Mouse (Mus musculus) embryonic facial prominence, embryonic 14.5 days (tissue): ENCODE data around the gene Mob3a. TPM values are rescaled to one million over a fixed set of nuclear protein-coding genes. Genes with fewer than 3 reads are reported as not detected.

Experiments used
- ATAC-seq: fragments of 200-750 bp; cut with Nextera tagmentation; 2 replicates; pipeline ENCODE4 v1.8.0; 2017; ENCODE audit warnings: low read depth, moderate number of reproducible peaks, moderate TSS enrichment
- DNase-seq: peaks from one replicate; pipeline ENCODE4 v3.0.0-alpha.2; 2015; ENCODE audit warnings: low spot score
- H3K27ac ChIP-seq: fragments of 300-500 bp; sonication (generic); replicated peaks from 2 replicates; pipeline ENCODE4 v1.5.1; 2014; ENCODE audit warnings: low read depth, mild to moderate bottlenecking, low read length, moderate library complexity
- H3K27me3 ChIP-seq: fragments of 300-500 bp; sonication (generic); replicated peaks from 2 replicates; pipeline ENCODE4 v1.6.1; 2014; ENCODE audit warnings: low read length; ENCODE audit not compliant: control insufficient read depth, insufficient read depth
- H3K36me3 ChIP-seq: fragments of 300-500 bp; sonication (generic); 2 replicates; pipeline ENCODE4 v1.6.1; 2014; ENCODE audit warnings: low read length, mixed read lengths; ENCODE audit not compliant: control insufficient read depth, insufficient read depth
- H3K4me1 ChIP-seq: fragments of 300-500 bp; sonication (generic); 2 replicates; pipeline ENCODE4 v1.6.1; 2014; ENCODE audit warnings: antibody characterized with exemption, low read length; ENCODE audit not compliant: control insufficient read depth, insufficient read depth
- H3K4me2 ChIP-seq: fragments of 300-500 bp; sonication (generic); 2 replicates; pipeline ENCODE4 v1.6.1; 2014; ENCODE audit warnings: low read depth, mild to moderate bottlenecking, low read length, moderate library complexity, mixed read lengths
- H3K4me3 ChIP-seq: fragments of 300-500 bp; sonication (generic); 2 replicates; pipeline ENCODE4 v1.5.1; 2014; ENCODE audit warnings: low read depth, mild to moderate bottlenecking, low read length
- H3K9ac ChIP-seq: fragments of 300-500 bp; sonication (generic); 2 replicates; pipeline ENCODE4 v1.6.1; 2014; ENCODE audit warnings: low read depth, mild to moderate bottlenecking, low read length, moderate library complexity, mixed read lengths
- H3K9me3 ChIP-seq: fragments of 300-500 bp; sonication (generic); 2 replicates; pipeline ENCODE4 v1.6.1; 2016; ENCODE audit warnings: low read length; ENCODE audit not compliant: control insufficient read depth
- WGBS: fragments of 180-500 bp; shearing (Covaris S2); extraction: QIAGEN DNeasy Blood & Tissue Kit; methylation state at CpG from one replicate; pipeline ENCODE4 v1.1.7; 2014; 5-methylcytosine and 5-hydroxymethylcytosine counted together
- polyA plus RNA-seq: library from polyadenylated mRNA; unstranded; fragments of >200 nt; fragmentation: Nextera tagmentation; extraction: Ambion mirVana; gene quantifications from 2 replicates; pipeline ENCODE4 v1.2.1, GENCODE M21; 2014

Mob3a gene
- polyA plus RNA-seq, 1 experiment from 2014 or later, result 31.2 TPM

DNA sequence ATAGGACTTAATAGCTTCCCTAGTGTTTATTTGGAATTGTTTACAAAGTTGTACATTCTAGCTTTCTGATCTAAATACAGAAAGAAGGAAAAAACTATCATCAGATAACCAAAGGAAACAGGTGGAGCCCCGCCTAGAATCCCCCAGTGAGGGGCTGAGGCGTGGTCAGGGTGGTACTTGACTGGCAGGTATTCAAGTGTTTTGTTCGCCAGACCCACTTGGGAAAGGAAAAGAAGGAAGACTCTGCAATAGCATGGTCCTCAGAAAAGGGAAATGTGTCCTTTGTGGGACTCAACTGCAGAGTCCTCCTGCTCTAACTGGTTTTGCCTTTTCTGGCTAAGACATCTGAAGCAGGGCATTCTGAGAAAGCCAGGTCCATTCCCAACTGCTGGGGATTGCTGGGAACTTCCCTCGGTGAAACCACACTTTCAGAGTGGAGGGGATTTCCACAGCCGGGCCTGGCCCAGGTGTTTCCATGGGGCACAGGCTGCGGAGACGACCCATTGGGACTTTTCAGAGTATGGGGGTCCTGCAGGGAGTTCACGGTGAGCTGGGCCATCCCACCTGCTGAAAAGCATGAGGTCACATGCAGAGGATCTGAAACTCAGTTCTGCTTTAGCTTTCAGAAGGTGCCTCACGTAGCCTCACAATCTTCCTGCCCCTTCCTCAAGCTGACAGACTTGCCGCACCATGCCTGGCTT is 5.8 kb downstream of the Mob3a start:
- Histone ChIP-seq H3K4me2 (no peak overlapping the region), H3K9ac (0 out of 2 replicates have a peak overlapping the region, but pooled peaks have one; percentile 26), H3K36me3 (peaks cover 34% of the 10 kb centered on the region), H3K4me1 (peaks cover 10% of the 10 kb centered on the region), H3K9me3 (no peaks in the 10 kb centered on the region), H3K4me3 (no peak overlapping the region), H3K27me3 (no peaks in the 10 kb centered on the region), H3K27ac (peak overlapping the region; percentile 50)
- DNase-seq (no peak), ATAC-seq (no peak)
- 60% methylated on average over 10 of the region's 10 CpGs for WGBS

DNA sequence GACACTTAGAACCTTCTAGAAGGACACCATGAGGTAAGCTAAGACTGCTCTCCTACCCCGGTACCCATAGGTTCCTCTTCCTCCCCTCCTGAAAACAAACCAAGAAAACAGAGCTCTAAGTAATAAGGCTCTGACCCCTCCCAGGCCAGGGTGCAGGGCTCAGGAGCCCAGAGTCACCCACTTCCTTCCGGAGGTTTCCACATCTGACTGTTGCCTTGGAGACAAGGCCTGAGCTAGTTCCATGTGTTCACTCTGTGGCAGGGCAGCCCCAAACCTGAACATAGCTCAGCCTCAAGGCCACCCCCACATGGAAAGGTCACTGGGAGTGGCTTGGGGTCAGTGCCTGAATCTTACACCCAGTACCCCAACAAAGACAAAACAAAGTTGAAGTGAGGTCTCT is 6.6 kb downstream of the Mob3a start:
- ATAC-seq (no peak), DNase-seq (no peak)
- Histone ChIP-seq H3K36me3 (peaks cover 42% of the 10 kb centered on the region), H3K4me3 (no peak overlapping the region), H3K9me3 (no peaks in the 10 kb centered on the region), H3K4me1 (peaks cover 4% of the 10 kb centered on the region), H3K27me3 (no peaks in the 10 kb centered on the region), H3K9ac (no peak overlapping the region), H3K27ac (no peak overlapping the region), H3K4me2 (no peak overlapping the region; the same call in 1 of the 2 replicates)
- 74% methylated on average over 2 of the region's 2 CpGs for WGBS

DNA sequence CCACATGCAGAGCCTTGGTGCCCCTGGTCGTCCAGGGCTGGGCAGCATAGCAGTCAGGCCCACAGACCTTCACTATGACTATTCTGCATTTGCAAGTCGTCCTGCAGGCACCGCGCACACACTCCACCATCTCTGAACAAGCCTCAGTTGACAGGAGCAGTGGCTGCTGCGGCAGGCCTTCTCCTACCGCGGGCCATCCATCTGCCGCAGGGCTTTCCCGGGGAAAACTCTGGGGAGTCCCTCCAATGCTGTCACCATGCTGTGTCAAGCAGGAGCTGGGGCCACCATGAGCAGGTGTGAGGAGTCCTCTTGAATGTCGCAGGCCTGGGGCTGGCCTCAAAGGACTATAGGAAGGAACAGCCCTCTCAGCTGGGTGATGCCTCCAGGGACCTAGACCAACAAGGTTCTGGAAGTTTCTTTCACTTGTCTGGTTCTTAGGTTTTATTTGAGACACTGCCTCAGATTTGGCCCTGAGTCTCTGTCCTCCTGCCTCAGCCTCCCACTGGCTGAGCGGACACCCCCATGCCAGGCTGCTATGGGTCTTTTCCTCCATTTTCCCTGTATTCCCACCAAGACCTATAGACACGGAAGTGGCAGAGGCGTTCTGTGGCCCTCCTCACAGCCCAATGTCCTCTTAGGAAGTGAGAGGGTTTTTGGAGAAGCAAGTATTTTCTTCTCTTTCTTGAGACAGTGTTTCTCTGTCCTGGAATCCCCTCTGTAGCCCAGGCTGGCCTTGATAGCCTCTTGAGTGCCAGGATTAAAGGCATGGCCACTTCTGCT is 7.4 kb downstream of the Mob3a start:
- no peak overlapping the region for H3K27ac ChIP-seq
- 90% methylated on average over 13 of the region's 13 CpGs for WGBS
- peaks cover 50% of the 10 kb centered on the region for H3K36me3 ChIP-seq

DNA sequence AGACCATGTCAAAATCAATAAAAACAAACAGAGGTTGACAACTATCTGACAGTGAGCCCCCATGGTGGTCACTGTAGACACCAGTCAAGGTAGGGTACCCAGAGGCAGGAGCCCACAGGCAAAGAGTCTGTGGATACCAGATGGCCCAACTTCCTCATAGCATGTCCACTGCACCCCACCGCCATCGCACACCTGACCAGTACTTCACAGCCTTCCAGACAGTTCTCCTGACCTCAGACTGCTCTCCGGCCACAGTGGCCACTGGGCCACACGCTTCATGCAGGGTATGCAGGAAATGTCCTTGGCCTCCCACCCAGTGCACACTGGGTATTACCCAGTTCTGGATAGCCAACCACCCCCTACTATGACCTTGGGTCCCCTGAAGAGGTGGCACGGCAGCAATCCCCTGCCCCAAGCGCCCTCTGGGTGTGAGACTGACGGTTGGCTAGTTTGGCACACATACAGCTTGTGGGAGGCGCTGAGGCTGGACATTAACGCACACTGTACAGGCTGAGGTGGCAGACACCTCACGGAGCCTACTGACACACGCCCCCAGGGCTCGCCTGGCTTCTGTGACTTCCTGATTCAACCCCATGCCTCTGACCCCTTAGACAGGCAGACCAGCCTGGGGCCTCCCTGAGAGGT is 8.3 kb downstream of the Mob3a start:
- H3K27ac ChIP-seq, result no peak overlapping the region
- no peaks in the 10 kb centered on the region for H3K27me3 ChIP-seq
- H3K36me3 ChIP-seq, result peaks cover 58% of the 10 kb centered on the region
- H3K9ac ChIP-seq, result peak overlapping the region; percentile 25; the same call in 1 of the 2 replicates
- no peak for ATAC-seq
- DNase-seq, result no peak
- H3K4me1 ChIP-seq, result no peaks in the 10 kb centered on the region
- no peak overlapping the region for H3K4me3 ChIP-seq
- H3K9me3 ChIP-seq, result no peaks in the 10 kb centered on the region
- H3K4me2 ChIP-seq, result no peak overlapping the region
- 91% methylated on average over 9 of the region's 12 CpGs for WGBS

More for the DNA sequence above, 7.4 kb downstream of the Mob3a start:
- DNase-seq (no peak), ATAC-seq (no peak)
- Histone ChIP-seq H3K27me3 (no peaks in the 10 kb centered on the region), H3K4me1 (no peaks in the 10 kb centered on the region), H3K4me3 (no peak overlapping the region), H3K4me2 (no peak overlapping the region), H3K9ac (no peak overlapping the region), H3K9me3 (no peaks in the 10 kb centered on the region)

DNA sequence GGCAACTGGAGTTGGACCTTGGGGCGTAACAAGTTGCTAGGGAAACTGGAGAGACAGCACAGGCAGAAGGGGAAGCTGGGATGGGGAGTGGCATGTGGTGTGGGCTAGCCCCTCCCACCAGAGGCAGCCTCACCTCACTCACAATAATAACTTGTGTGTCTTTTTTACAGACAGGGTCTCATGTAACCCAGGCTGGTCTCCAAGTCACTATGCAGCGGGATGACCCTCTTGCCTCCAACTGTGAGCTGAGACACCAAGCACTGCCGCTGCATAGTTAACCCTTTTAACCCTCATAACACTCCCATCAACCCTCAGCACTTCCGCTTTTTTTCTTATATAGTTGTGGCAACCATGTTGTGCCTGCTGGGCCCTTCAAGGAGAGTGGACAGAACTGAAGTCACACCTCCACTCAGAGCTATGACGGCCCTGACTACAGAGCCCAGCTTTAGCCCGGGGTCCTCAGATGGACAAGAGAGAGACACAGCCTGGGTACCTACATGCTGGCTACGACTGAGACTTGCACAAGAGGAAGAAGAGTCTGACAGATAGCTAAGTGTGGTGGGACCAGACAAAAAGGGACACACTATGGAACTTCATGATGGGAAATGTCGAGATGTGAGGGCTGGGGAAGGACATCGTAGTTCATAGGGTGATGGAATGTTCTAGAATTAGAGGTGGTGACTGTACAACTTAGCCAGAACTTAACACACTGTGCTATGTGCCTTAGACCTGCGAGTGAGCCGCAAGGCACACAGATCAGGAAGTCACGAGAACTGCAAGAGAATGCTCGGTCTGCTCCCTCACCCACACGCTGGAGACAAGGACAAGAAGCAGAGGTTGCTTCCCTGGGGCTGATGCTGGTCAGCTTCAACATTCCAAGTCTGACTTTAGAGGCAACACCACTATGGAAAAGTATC is 9.3 kb downstream of the Mob3a start:
- no peak overlapping the region for H3K27ac ChIP-seq
- peaks cover 53% of the 10 kb centered on the region for H3K36me3 ChIP-seq
- WGBS, result 81% methylated on average over 14 of the region's 14 CpGs
- no peaks in the 10 kb centered on the region for H3K27me3 ChIP-seq
- no peak overlapping the region for H3K4me3 ChIP-seq
- 0 out of 2 replicates have a peak overlapping the region, but pooled peaks have one; percentile 22 for H3K9ac ChIP-seq
- no peaks in the 10 kb centered on the region for H3K4me1 ChIP-seq
- no peak for ATAC-seq
- DNase-seq, result no peak
- H3K4me2 ChIP-seq, result no peak overlapping the region
- H3K9me3 ChIP-seq, result no peaks in the 10 kb centered on the region

DNA sequence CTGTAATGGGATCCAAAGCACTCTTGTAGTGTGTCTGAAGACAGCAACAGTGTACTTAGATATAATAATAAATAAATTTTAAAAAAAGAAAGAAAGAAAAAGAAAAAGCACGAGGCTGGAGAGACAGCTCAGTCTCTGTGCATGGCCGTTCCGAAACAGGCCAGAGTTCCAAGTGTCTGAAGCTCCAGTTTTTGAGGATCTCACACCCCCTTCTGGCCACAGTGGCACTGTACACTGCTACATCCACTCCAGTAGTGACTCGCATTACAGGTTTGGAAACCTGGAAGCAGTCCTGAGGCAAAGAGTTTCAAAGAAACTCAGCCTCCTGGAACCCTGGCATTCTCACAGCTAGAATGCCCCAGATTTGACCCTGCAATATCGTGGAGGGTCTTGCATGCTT is 13.9 kb downstream of the Mob3a start:
- Histone ChIP-seq H3K4me2 (no peak overlapping the region), H3K4me1 (no peaks in the 10 kb centered on the region), H3K4me3 (no peak overlapping the region), H3K9ac (no peak overlapping the region), H3K27me3 (no peaks in the 10 kb centered on the region), H3K9me3 (no peaks in the 10 kb centered on the region), H3K36me3 (peaks cover 71% of the 10 kb centered on the region), H3K27ac (no peak overlapping the region)
- ATAC-seq (peak; percentile 82), DNase-seq (peak; percentile 82)
- 33% methylated on average over 5 of the region's 5 CpGs for WGBS

DNA sequence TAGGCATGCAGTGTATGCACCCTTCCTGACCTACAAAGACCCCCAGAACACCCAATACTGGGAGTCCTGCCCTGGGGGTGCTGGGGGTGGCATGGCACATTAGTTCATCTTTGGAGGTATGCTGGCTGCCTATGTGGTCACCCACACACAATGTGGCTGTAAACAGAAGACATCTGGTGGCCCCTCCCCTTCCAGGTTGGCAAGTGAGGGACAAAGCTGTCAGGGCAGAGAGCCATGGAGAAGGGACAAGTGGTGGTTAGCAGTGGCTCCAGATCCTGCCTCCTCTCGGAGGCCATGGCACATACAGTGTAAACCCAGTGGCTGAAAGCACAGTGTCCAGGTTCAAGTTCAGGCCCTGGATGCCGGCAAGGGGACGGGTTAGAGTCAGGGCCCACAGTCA is 15.2 kb downstream of the Mob3a start:
- Histone ChIP-seq H3K9me3 (no peaks in the 10 kb centered on the region), H3K4me3 (no peak overlapping the region), H3K4me1 (no peaks in the 10 kb centered on the region), H3K9ac (no peak overlapping the region), H3K4me2 (no peak overlapping the region), H3K36me3 (peaks cover 65% of the 10 kb centered on the region), H3K27ac (no peak overlapping the region), H3K27me3 (no peaks in the 10 kb centered on the region)
- 92% methylated on average over 3 of the region's 3 CpGs for WGBS
- ATAC-seq (no peak), DNase-seq (no peak)

DNA sequence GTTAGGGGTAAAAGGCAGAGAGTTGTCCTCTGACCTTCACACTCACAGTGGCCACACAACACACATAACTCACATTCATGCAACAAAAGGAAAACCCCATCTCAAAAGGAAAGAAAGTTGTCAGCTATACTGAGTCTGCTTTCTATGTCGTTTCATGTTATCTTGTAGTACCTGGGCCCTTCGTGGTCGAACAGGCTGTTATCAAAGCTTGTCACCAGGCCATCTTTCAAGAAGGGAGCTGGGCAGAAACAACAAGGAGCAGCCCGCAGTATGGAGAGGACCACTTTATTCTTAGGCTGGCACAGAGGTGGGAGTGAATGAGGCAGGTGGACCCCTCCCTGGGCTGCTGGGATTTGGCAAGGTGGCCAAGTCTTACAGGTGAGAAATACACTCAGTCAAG is 16.8 kb downstream of the Mob3a start:
- no peak for ATAC-seq
- H3K9ac ChIP-seq, result no peak overlapping the region
- H3K27me3 ChIP-seq, result no peaks in the 10 kb centered on the region
- H3K4me1 ChIP-seq, result no peaks in the 10 kb centered on the region
- no peak for DNase-seq
- H3K4me2 ChIP-seq, result no peak overlapping the region
- no peaks in the 10 kb centered on the region for H3K9me3 ChIP-seq
- no peak overlapping the region for H3K27ac ChIP-seq
- WGBS, result 92% methylated on average over 4 of the region's 4 CpGs
- no peak overlapping the region for H3K4me3 ChIP-seq
- peaks cover 49% of the 10 kb centered on the region for H3K36me3 ChIP-seq
